Mouse (Mus musculus) spleen, adult 12 weeks (tissue): ENCODE data around the gene 1700066M21Rik.
A peak's percentile ranks its signal among the peaks of the same experiment; 100 is the strongest.

Experiments
- DNase-seq: peaks from one replicate; pipeline ENCODE4 v3.0.0; 2022; ENCODE audit warnings: low spot score

1700066M21Rik gene

DNA sequence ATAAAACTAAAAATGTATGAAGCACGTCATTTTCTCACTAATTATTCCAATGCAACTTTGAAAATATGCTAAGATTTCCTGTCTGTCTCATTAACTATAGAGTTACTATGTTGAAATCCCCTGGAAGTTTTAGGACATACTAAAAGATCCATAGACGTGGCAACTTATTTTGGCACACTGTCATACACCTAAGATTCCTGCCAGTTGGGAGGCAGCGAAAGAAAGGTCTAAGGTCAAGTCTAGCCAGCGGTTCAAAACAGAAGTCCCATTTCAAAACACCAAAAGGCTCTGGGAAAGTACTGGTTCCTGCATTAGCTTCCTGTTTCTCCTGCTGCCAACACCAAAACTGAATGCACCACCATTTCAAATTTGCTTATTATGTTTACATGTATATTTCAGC, 15.0 kb downstream of the 1700066M21Rik start:
- DNase-seq = no peak

DNA sequence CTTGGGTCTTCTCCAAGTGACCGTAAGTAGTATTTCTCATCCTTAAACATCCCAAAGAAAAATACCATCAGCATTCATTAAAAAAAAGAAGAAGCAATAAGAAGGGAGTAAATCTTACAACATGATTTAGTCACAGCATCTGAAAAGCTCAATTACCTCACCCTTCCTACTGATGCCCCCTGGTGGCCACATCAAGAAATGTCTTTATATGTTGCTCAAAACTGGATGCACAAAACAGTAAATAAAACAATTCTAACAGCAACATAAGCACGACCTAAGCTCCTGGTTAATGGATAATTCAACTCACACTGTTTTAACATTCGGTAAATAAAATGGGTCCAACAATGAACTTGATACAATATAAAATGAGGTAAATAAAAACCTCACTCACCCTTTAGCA, 16.6 kb downstream of the 1700066M21Rik start:
- DNase-seq = no peak

DNA sequence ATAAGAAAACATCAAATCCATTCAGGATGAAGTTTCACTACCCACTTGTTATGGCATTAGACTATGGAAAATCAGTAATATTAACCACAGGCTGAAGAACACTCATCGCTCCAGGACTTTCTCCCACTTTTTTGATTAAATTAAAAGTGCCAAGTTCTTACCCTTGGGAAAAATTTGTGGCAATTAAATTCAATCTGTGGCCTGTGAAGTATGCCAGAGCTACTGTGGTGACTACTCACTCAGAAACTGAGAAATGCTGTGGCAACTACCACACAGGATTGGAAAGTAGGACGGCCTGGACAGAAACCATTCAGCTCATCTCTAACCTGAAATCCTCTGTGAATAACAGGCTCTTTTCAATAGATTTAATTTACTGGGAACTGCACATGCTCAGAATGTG, 22.9 kb downstream of the 1700066M21Rik start:
- DNase-seq = no peak

DNA sequence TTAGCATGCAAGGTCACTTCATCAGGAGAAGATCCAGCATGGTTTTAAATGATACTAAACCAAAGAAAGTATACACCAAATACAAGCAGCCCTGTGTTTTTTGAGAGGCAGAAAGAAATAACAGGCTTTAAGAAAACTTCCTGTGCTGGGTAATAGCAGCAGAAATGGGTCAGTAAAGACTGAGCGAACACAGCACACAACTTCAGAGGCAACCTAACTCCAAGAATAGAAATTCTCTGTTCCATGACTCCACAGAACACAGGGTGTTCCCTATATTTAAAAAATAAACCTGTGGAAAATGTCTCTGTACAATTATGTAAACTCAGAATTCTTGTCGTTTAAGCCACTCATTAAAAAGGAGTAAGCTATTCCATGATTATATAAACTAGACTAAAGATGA, 23.5 kb downstream of the 1700066M21Rik start:
- DNase-seq = no peak

DNA sequence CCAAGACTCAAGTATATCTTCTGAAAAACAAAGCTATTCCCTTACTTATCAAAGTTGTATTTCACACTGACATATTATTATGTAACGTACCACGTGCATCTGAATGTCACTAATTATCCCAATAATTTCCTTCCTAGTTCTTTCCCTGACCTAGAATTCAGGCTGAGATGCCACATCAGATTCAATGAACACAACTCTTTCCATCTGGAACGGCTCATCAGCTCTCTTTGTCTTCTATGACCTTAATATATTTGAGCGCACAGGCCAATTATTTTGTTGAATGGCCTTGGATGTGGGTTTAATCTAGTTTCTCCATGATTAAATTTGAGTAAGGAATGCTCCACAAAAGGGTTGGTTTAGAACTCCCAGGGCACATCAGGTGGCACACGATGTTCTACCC, 24.7 kb downstream of the 1700066M21Rik start:
- no peak for DNase-seq

DNA sequence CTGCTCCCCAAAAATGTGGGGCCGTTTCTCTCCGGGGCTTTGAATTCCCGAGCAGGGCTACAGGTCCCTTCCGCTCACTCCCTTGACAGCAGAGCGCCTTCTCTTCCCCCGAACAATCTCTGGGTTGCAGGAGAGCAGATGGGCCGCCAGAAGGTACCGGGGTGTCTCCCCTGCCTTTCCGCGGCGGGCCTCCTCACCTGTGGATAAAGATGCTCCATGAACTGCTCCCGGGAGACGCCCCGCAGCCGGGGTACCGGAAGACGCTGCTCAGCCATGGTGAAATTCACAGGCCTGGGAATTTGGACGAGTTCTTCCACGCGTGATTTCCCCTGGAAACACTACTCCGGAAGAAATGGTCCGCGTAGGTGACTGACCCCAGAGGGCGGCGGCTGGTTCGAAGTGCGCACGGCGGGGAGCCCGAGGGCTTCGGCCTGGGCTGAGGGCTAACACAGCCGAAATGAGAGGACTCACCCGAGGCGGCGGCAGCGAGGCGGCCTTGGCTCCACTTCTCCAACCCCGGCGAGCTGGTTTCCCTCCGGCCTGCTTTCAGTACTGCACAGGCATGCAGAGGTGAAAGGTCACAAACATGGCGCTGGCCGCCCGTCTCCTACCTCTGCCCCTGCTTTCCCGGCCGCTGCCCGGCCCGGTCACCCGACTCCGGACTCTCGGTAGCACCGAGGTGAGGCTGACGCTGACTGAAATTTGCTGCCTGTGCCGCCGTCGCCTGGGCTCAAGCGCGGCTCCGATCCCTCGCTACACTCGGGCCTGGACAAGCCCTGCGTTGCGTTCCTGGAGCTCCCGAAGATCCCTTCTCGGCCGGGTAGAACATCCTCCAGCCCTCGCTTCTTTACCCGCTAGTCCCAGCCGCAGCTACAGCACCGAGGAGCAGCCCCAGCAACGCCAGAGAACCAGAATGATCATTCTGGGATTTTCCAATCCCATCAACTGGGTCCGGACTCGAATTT, 29.0 kb downstream of the 1700066M21Rik start, which contains the start of the genes Maip1 and Tyw5:
Gene Maip1 (plus strand): TSS at position 142 of the 965 bp plus-strand sequence.
Gene Tyw5 (minus strand): TSS at position 915 of the 965 bp plus-strand sequence.
- DNase-seq = peak; percentile 75

DNA sequence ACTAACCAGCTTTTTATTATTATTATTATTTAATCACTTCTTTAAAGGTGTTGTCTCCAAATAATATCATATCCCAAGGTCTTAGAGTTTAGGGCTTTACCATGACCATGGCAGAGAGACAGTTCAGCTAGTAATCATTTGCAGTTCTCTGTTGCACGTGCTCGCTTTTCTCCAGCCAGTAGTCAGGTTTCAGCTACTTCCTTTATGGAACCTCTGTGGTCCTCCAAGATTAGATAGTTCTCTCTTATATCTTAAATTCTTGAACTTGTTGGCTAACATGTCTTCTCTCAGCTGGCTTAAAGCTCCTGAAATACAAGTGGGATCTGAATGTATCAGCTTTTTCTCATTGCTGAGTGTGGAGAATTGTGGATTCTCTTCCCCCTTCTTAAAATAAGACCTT, 31.6 kb downstream of the 1700066M21Rik start:
- no peak for DNase-seq

DNA sequence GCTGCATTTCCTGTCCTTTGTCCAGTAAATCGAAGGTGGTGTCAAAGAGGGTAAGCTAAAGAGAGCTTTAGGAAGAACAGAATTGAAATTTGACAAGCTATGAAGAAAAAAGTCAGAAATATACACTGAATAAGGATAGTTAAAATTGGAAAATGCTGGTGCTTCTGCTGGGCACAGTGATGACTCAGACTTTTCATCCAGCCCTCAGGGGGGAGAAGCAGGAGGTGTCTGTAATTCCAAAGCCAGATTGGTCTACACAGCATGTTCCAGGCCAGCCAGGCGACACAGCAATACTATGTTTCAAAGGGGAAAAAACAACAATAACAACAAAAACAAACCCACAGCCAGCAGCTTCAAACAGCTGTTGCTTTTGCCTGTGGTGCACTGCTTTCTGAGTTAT, 36.0 kb downstream of the 1700066M21Rik start:
- DNase-seq = no peak

DNA sequence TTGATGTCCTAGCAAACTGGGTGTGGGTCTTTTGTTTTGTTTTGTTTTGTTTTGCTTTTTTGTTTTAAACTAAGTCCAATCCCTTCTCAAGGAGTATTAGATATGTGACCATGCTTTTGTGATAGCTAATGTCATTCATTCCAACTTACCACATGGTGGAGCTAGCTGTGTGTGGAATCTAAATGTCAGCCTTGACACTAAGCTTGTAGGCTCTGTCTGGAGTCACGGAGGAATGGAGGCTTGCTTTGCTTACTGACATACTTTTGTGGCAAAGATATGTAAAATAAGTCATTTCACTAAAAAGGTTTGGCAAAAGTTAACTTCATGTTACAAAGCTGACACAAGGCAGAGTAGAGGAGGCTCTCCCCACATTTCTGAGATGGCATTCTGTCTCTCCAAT, 46.3 kb downstream of the 1700066M21Rik start:
- no peak for DNase-seq

DNA sequence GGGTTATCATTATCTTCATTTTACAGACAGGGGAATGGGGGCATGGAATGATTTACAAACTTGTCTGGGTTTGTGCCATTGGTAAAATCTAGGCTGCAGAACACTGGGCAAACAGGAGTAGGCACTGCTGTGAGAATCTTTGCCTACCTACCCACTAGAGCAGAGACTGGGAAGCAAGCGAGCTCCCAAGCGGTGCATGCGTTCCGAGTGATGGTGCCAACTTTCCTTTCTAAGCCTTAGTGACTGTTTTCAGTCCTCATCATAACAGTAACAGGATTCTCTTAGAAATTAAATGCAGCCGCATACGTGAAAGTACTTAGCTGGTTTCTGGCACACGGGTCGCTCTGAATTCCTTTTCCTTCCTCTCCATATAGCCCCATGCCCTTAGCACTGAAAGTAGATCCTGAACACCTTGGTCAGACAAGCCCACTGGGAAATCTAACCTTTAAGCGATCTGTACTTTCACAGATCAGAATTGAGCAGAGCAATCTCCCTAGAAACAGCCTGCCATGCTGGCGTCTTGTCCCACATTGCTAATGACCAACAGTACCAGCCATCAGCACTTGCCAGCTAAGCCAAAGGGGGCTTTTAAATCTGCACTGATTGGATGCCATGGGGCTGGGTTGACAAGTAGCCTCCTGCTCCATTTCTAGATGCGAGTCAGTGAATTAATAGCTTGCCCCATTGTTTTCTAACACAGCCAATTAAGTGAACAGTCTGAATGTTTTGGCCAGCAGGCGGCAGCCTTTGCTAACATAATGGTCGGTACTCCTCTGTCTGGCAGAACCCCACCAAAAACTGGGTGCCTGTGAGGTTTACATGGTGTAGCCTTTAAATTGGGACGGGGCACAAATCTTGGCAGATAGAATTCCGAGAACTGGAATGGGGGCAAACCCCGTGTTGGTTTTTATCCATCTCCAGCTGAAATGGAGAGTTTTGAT, 51.2 kb downstream of the 1700066M21Rik start:
- DNase-seq = peak; percentile 37

DNA sequence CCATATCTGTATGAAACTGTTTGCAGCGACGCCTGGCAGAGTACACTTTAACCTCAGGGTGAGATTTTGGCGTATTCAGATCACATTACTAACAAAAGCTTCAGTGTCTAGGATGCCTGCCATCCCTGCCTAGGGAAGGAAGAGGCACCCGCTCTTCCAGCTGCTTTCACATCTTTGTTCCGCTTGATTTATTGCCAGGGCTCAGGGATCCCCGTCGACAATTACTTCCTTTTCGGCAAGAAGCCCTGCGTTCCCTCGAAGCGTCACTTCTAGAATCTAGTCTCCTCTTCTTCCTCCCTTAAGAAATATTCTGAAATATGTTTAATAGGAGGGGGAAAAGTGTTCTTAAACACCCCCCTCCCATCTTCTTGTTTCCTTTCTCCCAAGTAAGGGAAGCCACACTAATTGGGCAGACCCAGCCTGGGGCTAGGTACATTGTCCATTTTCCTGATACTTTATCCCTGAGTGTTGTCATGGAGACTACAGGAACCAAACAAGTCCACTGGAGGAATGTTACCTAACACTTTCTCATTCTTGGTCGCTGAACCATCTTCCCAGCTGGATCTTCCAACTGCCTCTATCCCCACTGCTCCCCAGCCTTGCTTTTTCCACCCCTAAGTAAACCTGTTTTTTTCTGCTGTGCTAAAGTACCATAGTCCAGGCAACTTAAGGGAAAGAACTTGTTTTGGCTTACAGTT, 52.5 kb downstream of the 1700066M21Rik start:
- DNase-seq = no peak

DNA sequence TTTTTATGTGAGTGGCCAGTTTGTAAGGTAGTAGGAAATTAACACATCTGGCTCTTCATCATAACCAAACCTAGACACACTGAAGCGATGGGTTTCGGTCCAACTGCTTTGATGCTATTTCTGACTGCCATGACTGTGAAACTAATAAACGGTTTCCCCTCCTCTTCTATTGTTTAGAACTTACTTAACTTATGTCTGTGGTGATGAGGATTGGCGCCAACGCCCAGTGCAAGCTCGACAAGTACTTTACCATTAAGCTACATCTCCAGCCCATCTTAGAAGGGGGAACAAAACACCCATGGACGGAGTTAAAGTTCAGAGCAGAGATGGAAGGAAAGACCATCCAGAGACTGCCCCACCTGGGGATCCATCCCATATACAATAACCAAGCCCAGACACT, 55.7 kb downstream of the 1700066M21Rik start:
- no peak for DNase-seq
